Mouse (Mus musculus): ENCODE measurements around the gene Btrc. TPM values are rescaled to one million over a fixed set of nuclear protein-coding genes. Genes with fewer than 3 reads are reported as not detected.
"Not testable (repeated sequence)": the region's sequence is repeated elsewhere in the genome, so short reads cannot be mapped to it uniquely, and the experiment has no call there.

Gene Btrc
- polyA plus RNA-seq, 1 experiment from 2014 or later = 63.7 TPM

GRCm38 (mm10) chr19:45430971-45431633 is 67.6 kb downstream of the Btrc start:
- WGBS = 78% methylated on average over 6 of the region's 6 CpGs
- no peaks in the 10 kb centered on the region for H3K9me3 ChIP-seq
- no peaks in the 10 kb centered on the region for H3K36me3 ChIP-seq

GRCm38 (mm10) chr19:45432351-45432750 is 68.8 kb downstream of the Btrc start:
- Histone ChIP-seq H3K36me3 (no peaks in the 10 kb centered on the region), H3K9ac (no peak overlapping the region), H3K27me3 (no peaks in the 10 kb centered on the region), H3K9me3 (no peaks in the 10 kb centered on the region), H3K4me1 (replicated peaks) (peaks cover 17% of the 10 kb centered on the region), H3K4me3 (no peak overlapping the region), H3K4me2 (no peak overlapping the region), H3K27ac (replicated peaks) (no peak overlapping the region)
- no peak for ATAC-seq (ENCODE audit: low FRiP score, low read depth)
- 51% methylated on average over 3 of the region's 3 CpGs for WGBS

More at GRCm38 (mm10) chr19:45430971-45431633, 67.6 kb downstream of the Btrc start:
- no peak for ATAC-seq (ENCODE audit: low FRiP score, low read depth)
- Histone ChIP-seq H3K27ac (replicated peaks) (no peak overlapping the region), H3K4me3 (no peak overlapping the region), H3K4me2 (no peak overlapping the region), H3K9ac (no peak overlapping the region), H3K27me3 (no peaks in the 10 kb centered on the region), H3K4me1 (replicated peaks) (peaks cover 17% of the 10 kb centered on the region)

DNA sequence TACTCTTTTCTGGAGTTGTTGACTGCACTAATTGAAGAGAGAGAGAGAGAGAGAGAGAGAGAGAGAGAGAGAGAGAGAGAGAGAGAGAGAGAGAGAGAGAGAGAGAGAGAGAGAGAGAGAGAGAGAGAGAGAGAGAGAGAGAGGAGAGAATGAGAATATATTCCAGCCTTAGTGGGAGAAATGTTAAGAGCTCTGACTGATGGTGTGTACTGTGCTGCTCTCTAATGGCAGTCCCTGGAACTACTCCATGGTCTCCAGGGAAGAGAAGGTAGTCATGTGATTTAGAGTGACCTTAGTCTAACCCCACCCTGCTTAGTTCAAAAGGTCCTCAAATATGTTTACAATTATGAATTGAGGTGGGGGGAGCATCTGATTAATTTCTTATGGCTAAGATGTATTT is 72.5 kb downstream of the Btrc start:
- not testable (repeated sequence) for H3K27me3 ChIP-seq; ATAC-seq (ENCODE audit: low FRiP score, low read depth)

DNA sequence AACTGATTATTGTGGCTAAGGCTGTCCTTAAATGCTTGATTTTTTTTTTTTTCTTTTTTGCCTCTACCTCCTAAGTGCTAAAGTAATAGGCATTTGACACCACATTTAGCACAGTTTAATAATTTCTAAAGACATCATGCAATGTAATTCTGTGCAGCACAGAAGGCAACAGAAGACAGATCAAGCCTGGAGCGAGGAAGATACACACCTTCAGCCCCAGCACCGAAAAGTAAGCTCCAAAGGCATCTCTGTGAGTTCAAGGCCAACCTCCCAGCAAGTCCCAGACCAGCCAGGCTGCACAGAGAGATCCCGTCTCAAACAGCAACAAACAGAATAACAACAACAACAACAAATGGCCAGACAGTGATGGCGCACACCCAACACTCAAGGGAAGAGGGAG is 73.6 kb downstream of the Btrc start:
- no peaks in the 10 kb centered on the region for H3K27me3 ChIP-seq
- H3K27ac ChIP-seq (replicated peaks) = no peak overlapping the region
- H3K4me1 ChIP-seq (replicated peaks) = peaks cover 30% of the 10 kb centered on the region
- H3K9me3 ChIP-seq = no peaks in the 10 kb centered on the region
- no peak overlapping the region for H3K9ac ChIP-seq
- no peak for ATAC-seq (ENCODE audit: low FRiP score, low read depth)
- no peak overlapping the region for H3K4me2 ChIP-seq
- H3K4me3 ChIP-seq = no peak overlapping the region
- 90% methylated on average over 4 of the region's 4 CpGs for WGBS
- no peaks in the 10 kb centered on the region for H3K36me3 ChIP-seq

More for the DNA sequence above, 72.5 kb downstream of the Btrc start:
- not testable (repeated sequence) for H3K27ac ChIP-seq (replicated peaks); H3K4me2 ChIP-seq; H3K9me3 ChIP-seq; H3K36me3 ChIP-seq; H3K9ac ChIP-seq; H3K4me3 ChIP-seq
- peaks cover 32% of the 10 kb centered on the region for H3K4me1 ChIP-seq (replicated peaks)

GRCm38 (mm10) chr19:45438191-45438590 is 74.7 kb downstream of the Btrc start:
- Histone ChIP-seq H3K4me1 (replicated peaks) (peaks cover 25% of the 10 kb centered on the region), H3K4me2 (no peak overlapping the region), H3K27ac (replicated peaks) (no peak overlapping the region), H3K4me3 (no peak overlapping the region), H3K9me3 (no peaks in the 10 kb centered on the region), H3K27me3 (no peaks in the 10 kb centered on the region), H3K36me3 (no peaks in the 10 kb centered on the region), H3K9ac (no peak overlapping the region)
- no peak for ATAC-seq (ENCODE audit: low FRiP score, low read depth)
- WGBS = 97% methylated on average over 5 of the region's 5 CpGs

DNA sequence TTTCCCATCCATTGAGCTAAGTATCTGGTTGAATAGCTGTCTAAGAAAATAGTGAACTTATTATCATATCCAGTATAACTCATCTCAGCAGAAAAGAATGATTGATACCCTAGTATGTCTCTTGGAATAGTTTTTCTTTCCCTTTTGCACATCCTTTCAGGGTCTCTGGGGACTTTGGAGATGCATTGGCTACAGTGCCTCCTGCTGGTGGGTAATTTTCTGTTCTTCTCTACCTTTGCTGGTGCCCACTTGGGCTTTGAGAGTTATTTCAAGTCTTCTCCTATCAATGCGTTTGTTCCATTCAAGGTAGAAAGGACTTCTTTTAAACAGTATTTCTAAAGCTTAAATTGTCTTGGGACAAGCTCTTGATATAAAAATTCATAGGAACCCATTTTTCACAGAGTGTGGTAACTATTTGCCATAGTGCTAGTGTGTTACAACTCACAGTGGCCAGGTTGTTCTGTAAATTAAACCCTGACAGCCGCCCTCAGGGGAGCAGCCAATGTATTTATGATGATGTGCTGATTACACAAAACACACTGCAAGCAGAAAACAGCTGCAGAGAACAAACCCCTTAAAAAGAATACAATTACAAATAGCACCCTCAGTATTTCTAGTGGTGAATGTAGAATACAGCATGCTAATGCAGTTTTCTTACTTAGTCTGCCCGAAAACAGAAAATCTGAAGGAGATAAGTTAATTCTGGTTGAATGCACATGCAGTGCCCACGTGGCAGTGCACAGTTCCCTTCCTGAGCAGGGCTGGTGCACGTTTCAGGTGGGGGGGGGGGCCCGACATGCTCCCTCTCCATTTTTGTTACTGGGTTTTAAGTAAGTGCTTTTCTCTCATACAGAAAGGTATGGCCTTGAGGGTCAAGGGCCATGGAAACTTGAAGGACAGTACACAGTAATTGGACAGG is 75.7 kb downstream of the Btrc start:
- Histone ChIP-seq H3K27me3 (no peaks in the 10 kb centered on the region), H3K4me2 (no peak overlapping the region), H3K4me1 (replicated peaks) (peaks cover 25% of the 10 kb centered on the region), H3K27ac (replicated peaks) (no peak overlapping the region), H3K36me3 (no peaks in the 10 kb centered on the region), H3K9ac (no peak overlapping the region), H3K4me3 (no peak overlapping the region), H3K9me3 (no peaks in the 10 kb centered on the region)
- peak; percentile 51; the same call in 1 of the 2 replicates for ATAC-seq (ENCODE audit: low FRiP score, low read depth)
- 60% methylated on average over 6 of the region's 6 CpGs for WGBS

- 33% methylated on average over 10 of the region's 10 CpGs for WGBS
- Histone ChIP-seq H3K4me3 (no peak overlapping the region), H3K4me1 (replicated peaks) (peaks cover 26% of the 10 kb centered on the region), H3K9me3 (no peaks in the 10 kb centered on the region), H3K9ac (no peak overlapping the region), H3K27ac (replicated peaks) (0 out of 2 replicates have a peak overlapping the region, but pooled peaks have one; percentile 15), H3K4me2 (no peak overlapping the region), H3K36me3 (no peaks in the 10 kb centered on the region), H3K27me3 (no peaks in the 10 kb centered on the region)
- ATAC-seq (ENCODE audit: low FRiP score, low read depth) = no peak
Measured at GRCm38 (mm10) chr19:45440554-45441175, 77.1 kb downstream of the Btrc start.

GRCm38 (mm10) chr19:45441717-45442116 is 78.2 kb downstream of the Btrc start:
- 0 out of 2 replicates have a peak overlapping the region, but pooled peaks have one; percentile 1 for H3K27ac ChIP-seq (replicated peaks)
- WGBS = 46% methylated on average over 7 of the region's 7 CpGs

DNA sequence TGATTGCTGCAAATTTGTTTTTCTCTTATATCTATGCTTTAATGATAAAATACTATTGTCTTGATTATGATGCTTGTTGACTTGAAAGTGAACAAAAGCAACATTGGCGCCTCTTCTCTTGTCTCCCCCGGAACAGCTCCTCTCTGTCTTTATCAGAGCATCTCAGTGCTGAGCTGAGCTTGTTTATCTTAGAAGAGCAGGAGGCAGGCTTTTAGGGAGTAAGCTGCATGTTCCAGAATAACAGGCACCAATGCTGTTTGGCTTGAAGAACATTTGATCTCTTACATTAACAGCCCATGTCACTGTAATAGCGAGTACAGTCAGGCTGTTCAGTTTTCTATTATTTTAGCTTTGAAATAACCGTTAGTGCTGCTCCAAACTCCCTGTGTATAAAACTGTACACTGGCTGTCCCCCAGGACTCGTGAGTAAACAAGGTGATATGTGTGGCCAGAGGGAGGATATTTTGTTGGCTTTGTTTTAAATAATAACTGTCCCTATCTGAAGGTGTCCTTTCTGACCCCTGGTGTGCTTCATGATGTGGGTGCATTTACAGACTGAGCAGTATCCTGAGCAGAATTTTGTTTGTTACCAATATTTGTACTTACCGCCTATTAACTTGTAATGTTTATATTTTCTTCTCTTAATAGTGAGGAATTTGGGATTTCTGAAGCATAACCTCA is 81.9 kb downstream of the Btrc start:
- H3K9ac ChIP-seq = 0 out of 2 replicates have a peak overlapping the region, but pooled peaks have one; percentile 10

More at GRCm38 (mm10) chr19:45441717-45442116, 78.2 kb downstream of the Btrc start:
- no peak overlapping the region for H3K4me3 ChIP-seq
- no peak overlapping the region for H3K4me2 ChIP-seq
- no peak overlapping the region for H3K9ac ChIP-seq
- ATAC-seq (ENCODE audit: low FRiP score, low read depth) = no peak
- peaks cover 37% of the 10 kb centered on the region for H3K4me1 ChIP-seq (replicated peaks)
- H3K36me3 ChIP-seq = no peaks in the 10 kb centered on the region
- no peaks in the 10 kb centered on the region for H3K27me3 ChIP-seq
- H3K9me3 ChIP-seq = no peaks in the 10 kb centered on the region

DNA sequence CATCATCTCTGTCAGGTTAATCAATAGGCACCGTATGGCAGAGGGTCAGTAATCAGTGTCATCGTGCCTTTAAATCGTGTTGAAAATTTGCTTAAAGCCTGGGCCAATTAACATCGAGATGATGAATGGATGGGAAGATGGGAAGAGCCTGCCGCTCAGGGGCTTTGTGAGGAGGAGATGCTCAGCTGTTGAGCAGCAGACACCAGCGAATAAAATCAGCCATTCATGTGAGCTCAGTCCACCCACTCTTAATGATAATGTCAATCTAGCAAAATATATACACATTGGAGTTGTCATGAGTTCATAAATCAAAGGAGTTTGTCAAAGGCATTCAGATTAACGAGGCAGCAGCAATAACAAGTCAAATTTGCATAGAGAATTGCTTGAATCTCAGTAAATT is 83.1 kb downstream of the Btrc start:
- Histone ChIP-seq H3K36me3 (no peaks in the 10 kb centered on the region), H3K9ac (no peak overlapping the region), H3K4me3 (no peak overlapping the region), H3K4me2 (no peak overlapping the region), H3K4me1 (replicated peaks) (peaks cover 33% of the 10 kb centered on the region), H3K9me3 (no peaks in the 10 kb centered on the region), H3K27ac (replicated peaks) (peak overlapping the region; percentile 67), H3K27me3 (no peaks in the 10 kb centered on the region)
- peak; percentile 69; the same call in 1 of the 2 replicates for ATAC-seq (ENCODE audit: low FRiP score, low read depth)
- 22% methylated on average over 7 of the region's 7 CpGs for WGBS

More for the DNA sequence above, 81.9 kb downstream of the Btrc start:
- H3K27ac ChIP-seq (replicated peaks) = no peak overlapping the region
- no peaks in the 10 kb centered on the region for H3K27me3 ChIP-seq
- H3K9me3 ChIP-seq = no peaks in the 10 kb centered on the region
- no peak overlapping the region for H3K4me3 ChIP-seq
- peaks cover 41% of the 10 kb centered on the region for H3K4me1 ChIP-seq (replicated peaks)
- H3K4me2 ChIP-seq = no peak overlapping the region
- no peaks in the 10 kb centered on the region for H3K36me3 ChIP-seq
- ATAC-seq (ENCODE audit: low FRiP score, low read depth) = no peak
- 58% methylated on average over 6 of the region's 6 CpGs for WGBS

- H3K27ac ChIP-seq (replicated peaks) = peak overlapping the region; percentile 67
Measured at GRCm38 (mm10) chr19:45447222-45447621, 83.7 kb downstream of the Btrc start.

More at GRCm38 (mm10) chr19:45447222-45447621, 83.7 kb downstream of the Btrc start:
- peak; percentile 56; the same call in 1 of the 2 replicates for ATAC-seq (ENCODE audit: low FRiP score, low read depth)
- H3K9ac ChIP-seq = no peak overlapping the region
- no peak overlapping the region for H3K4me2 ChIP-seq
- no peak overlapping the region for H3K4me3 ChIP-seq
- 40% methylated on average over 2 of the region's 2 CpGs for WGBS
- H3K27me3 ChIP-seq = no peaks in the 10 kb centered on the region
- peaks cover 30% of the 10 kb centered on the region for H3K4me1 ChIP-seq (replicated peaks)
- H3K9me3 ChIP-seq = no peaks in the 10 kb centered on the region
- 0 out of 2 replicates have a peak, but pooled peaks cover 2% of the 10 kb centered on the region for H3K36me3 ChIP-seq
